Comparison of ENCODE assay signal across 19 mouse cellular contexts in the genomic region with DNA sequence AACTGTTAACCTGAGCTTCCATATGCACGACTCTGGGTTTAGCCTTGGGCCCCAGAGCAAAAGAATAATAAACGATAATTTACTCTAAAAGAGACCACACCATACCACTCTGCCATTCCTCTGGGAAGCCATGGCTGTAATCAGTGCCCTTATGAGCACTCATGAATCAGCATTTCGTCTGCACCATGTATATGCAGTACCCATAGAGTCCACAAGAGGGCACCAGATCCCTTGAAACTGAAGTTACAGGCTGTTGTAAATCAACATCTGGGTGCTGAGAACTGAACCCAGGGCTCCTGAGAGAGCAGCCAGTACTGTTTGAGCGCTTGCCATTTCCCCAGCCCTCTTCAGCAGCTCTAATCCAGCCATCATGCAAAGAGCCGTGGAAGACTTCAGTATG.
A peak's percentile ranks its signal among the peaks of the same experiment; 100 is the strongest.
DNase-seq lines count a peak whose midpoint lies in the region; TF ChIP-seq lines count a peak whose summit lies in the region.
"Had no signal": no experiment of that assay in that cellular context is flagged by ENCODE, and none has a peak within 500 bp of the region (broad histone marks: within the 10 kb centered on the region; RNA-seq: fewer than 3 reads in every experiment).

No protein-coding gene starts in this region.

- no peaks in the 10 kb centered on the region for H3K4me1 ChIP-seq in E14TG2a.4 (replicated peaks; ENCODE audit: low read depth, low read length)
- H3K4me1 ChIP-seq: heart, embryonic 12.5 days had no signal

- H3K27ac ChIP-seq in gastrocnemius, adult 2 months, result no peak overlapping the region
- no peak overlapping the region for H3K27ac ChIP-seq in left cerebral cortex, adult 2 months
- H3K27ac ChIP-seq: forebrain, embryonic 12.5 days; hindbrain, embryonic 15.5 days; neural tube, embryonic 12.5 days had no signal

- no peak for DNase-seq in gastrocnemius, adult 2 months
- DNase-seq in gastrocnemius, postnatal 25 days, result no peak
- DNase-seq in left cerebral cortex, adult 2 months (ENCODE audit: extremely low spot score in 1 of 2, low spot score in 2 of 2), result no peak
- DNase-seq in left cerebral cortex, adult 11 months (ENCODE audit: low spot score), result no peak
- DNase-seq in ZHBTc4 (ENCODE audit: low read depth, low spot score), result peak; percentile 56
- no peak for DNase-seq in cerebellum, adult 8-10 months
- DNase-seq in left cerebral cortex, adult 18-20 months (ENCODE audit: low spot score in 2 of 2), result no peak
- DNase-seq: B cell, adult 2 months; cerebellum, adult 9-11 months; embryo, embryonic 11 days; kidney, postnatal 14 days; left cerebral cortex, postnatal 4 days; right cerebral cortex, postnatal 25 days; thymus, postnatal 25 days had no signal

- H3K27me3 ChIP-seq in E14TG2a.4 (ENCODE audit: insufficient read depth, low read length), result no peaks in the 10 kb centered on the region
- H3K27me3 ChIP-seq: forebrain, embryonic 12.5 days; heart, embryonic 12.5 days; hindbrain, embryonic 15.5 days; neural tube, embryonic 12.5 days had no signal

- intact Hi-C loops in gastrocnemius, adult 2 months (cut with DNase I), result no loop called here
- intact Hi-C loops in left cerebral cortex, adult 2 months (cut with DNase I), result no loop called here

- H3K4me3 ChIP-seq in gastrocnemius, adult 2 months, result no peak overlapping the region
- no peak overlapping the region for H3K4me3 ChIP-seq in left cerebral cortex, adult 2 months
- no peak overlapping the region for H3K4me3 ChIP-seq in E14TG2a.4 (replicated peaks; ENCODE audit: low read length)
- H3K4me3 ChIP-seq: forebrain, embryonic 12.5 days; heart, embryonic 12.5 days; hindbrain, embryonic 15.5 days; neural tube, embryonic 12.5 days had no signal

- peaks cover 7% of the 10 kb centered on the region; the same call in 1 of the 2 replicates for H3K9me3 ChIP-seq in E14TG2a.4 (ENCODE audit: low read length)
- H3K9me3 ChIP-seq: hindbrain, embryonic 15.5 days had no signal

- TF ChIP-seq CTCF in gastrocnemius, adult 2 months (IDR thresholded peaks at IDR 0.05), result peak; percentile 33
- peak; percentile 29 for TF ChIP-seq CTCF in left cerebral cortex, adult 2 months (IDR thresholded peaks at IDR 0.05)
- peak; percentile 51 for TF ChIP-seq CTCF in E14TG2a.4 (conservative IDR thresholded peaks at IDR 0.05; ENCODE audit: low read length)

- no peaks in the 10 kb centered on the region for H3K36me3 ChIP-seq in E14TG2a.4 (ENCODE audit: insufficient read depth, low read length)
- H3K36me3 ChIP-seq: forebrain, embryonic 12.5 days; heart, embryonic 12.5 days; hindbrain, embryonic 15.5 days; neural tube, embryonic 12.5 days had no signal
